Mouse (Mus musculus) ES-E14 (cell line): ENCODE measurements around the gene Foxn3. TPM values are rescaled to one million over a fixed set of nuclear protein-coding genes. Genes with fewer than 3 reads are reported as not detected.

Source experiments
- DNase-seq: peaks from one replicate; pipeline ENCODE4 v3.0.0-alpha.2; 2013; ENCODE audit warnings: low read depth, low spot score
- H3K27ac ChIP-seq: 2 replicates; pipeline ENCODE4 v1.5.1; 2012; ENCODE audit warnings: low read depth, mild to moderate bottlenecking, low read length, moderate library complexity, mixed read lengths; ENCODE audit not compliant: poor library complexity, insufficient read depth, severe bottlenecking
- H3K36me3 ChIP-seq: 2 replicates; pipeline ENCODE4 v1.6.1; 2012; ENCODE audit warnings: mild to moderate bottlenecking, low read length, moderate library complexity, mixed read lengths; ENCODE audit not compliant: control insufficient read depth, poor library complexity, insufficient read depth, severe bottlenecking
- H3K4me1 ChIP-seq, 2 experiments: fragments of 150-350 bp in 1 of 2; sonication (generic) in 1 of 2; 2 replicates each; pipeline ENCODE4 v1.6.1; 2012; ENCODE audit warnings: low read length in 2 of 2, mild to moderate bottlenecking in 1 of 2, mixed read lengths in 1 of 2; ENCODE audit not compliant: control insufficient read depth in 2 of 2, insufficient read depth in 2 of 2, poor library complexity in 1 of 2
- H3K4me3 ChIP-seq, 2 experiments: fragments of 150-350 bp in 1 of 2; sonication (generic) in 1 of 2; 2 replicates each; pipeline ENCODE4 v1.5.1; 2012; ENCODE audit warnings: low read length in 2 of 2, low read depth in 1 of 2, mild to moderate bottlenecking in 1 of 2, mixed read lengths in 1 of 2; ENCODE audit not compliant: insufficient read depth in 1 of 2, poor library complexity in 1 of 2, severe bottlenecking in 1 of 2
- H3K9ac ChIP-seq: 2 replicates; pipeline ENCODE4 v1.6.1; 2012; ENCODE audit warnings: low read depth, mild to moderate bottlenecking, low read length, mixed read lengths; ENCODE audit not compliant: poor library complexity, insufficient read depth, severe bottlenecking
- H3K9me3 ChIP-seq: fragments of 150-350 bp; sonication (generic); 2 replicates; pipeline ENCODE4 v1.6.1; 2012; ENCODE audit warnings: low read depth, mild to moderate bottlenecking, low read length; ENCODE audit not compliant: control insufficient read depth, insufficient read depth
- CHD2 ChIP-seq: IDR thresholded peaks from 2 replicates; pipeline ENCODE4 v1.6.1; 2014; ENCODE audit warnings: mild to moderate bottlenecking, low read depth, low read length, inconsistent platforms
- HCFC1 ChIP-seq: IDR thresholded peaks from 2 replicates; pipeline ENCODE4 v1.6.1; 2012; ENCODE audit warnings: low read length, inconsistent platforms, borderline replicate concordance; ENCODE audit not compliant: insufficient read depth
- MAFK ChIP-seq: IDR thresholded peaks from 2 replicates; pipeline ENCODE4 v1.6.1; 2014; ENCODE audit warnings: mild to moderate bottlenecking, low read depth, low read length, inconsistent platforms; ENCODE audit not compliant: insufficient read depth
- ZC3H11A ChIP-seq: IDR thresholded peaks from 2 replicates; pipeline ENCODE4 v1.6.1; 2012; ENCODE audit warnings: low read depth, mild to moderate bottlenecking, inconsistent platforms, low read length, borderline replicate concordance
- ZNF384 ChIP-seq: IDR thresholded peaks from 2 replicates; pipeline ENCODE4 v1.6.1; 2012; ENCODE audit warnings: low read depth, low read length, inconsistent platforms
- in situ Hi-C, 2 experiments: fragments of 600-800 bp; cut with MboI; formaldehyde crosslinking; loops; one replicate each; pipeline ENCODE4 v1.15.1; 2025; ENCODE audit warnings: low sequenced_read_pairs in 2 of 2, inconsistent platforms in 1 of 2; ENCODE audit not compliant: unreplicated experiment in 2 of 2
- total RNA-seq: library from RNA; depleted of rRNA; stranded (reverse); fragments of 300-350 nt; gene quantifications from 2 replicates; pipeline ENCODE4 v1.2.3, GENCODE M21; 2012

The Foxn3 gene
- total RNA-seq, 1 experiment: 34.6 TPM

DNA sequence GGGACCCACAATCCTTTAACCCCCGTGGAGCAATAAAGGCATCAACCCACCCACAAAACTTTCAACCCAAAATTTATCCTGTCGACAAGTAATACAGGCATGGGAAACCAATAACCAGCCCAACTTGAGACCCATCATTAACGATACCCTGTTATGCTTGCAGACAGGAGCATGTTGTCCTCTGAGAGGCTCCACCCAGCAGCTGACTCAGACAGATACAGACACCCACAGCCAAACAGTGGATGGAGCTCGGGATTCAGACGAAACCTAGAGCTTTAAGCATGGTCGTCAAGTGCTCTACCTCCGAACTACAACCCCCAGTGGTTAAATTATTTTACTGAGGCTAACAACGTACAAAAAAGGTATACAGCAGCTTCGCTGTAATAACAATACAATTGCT lies 182.1 kb downstream of the Foxn3 start:
- Histone ChIP-seq H3K36me3 (no peaks in the 10 kb centered on the region; the same call in 1 of the 2 replicates), H3K4me1 (peaks cover 5 to 29% of the 10 kb centered on the region in 2 experiments; a peak in 3 of 4 replicates), H3K27ac (no peak overlapping the region), H3K9me3 (no peaks in the 10 kb centered on the region), H3K4me3 (no peak overlapping the region), H3K9ac (no peak overlapping the region)
- in situ Hi-C loops: no loop called here
- no peak for TF ChIP-seq HCFC1
- TF ChIP-seq ZC3H11A: no peak
- no peak for TF ChIP-seq CHD2
- no peak for TF ChIP-seq MAFK
- no peak for TF ChIP-seq ZNF384
- DNase-seq: no peak

- DNase-seq: no peak
- no peak overlapping the region for H3K4me3 ChIP-seq
- H3K36me3 ChIP-seq: no peaks in the 10 kb centered on the region; the same call in 1 of the 2 replicates
- no peaks in the 10 kb centered on the region for H3K9me3 ChIP-seq
- no peak overlapping the region for H3K27ac ChIP-seq
- TF ChIP-seq ZC3H11A (no peak), ZNF384 (no peak), CHD2 (no peak), HCFC1 (no peak), MAFK (no peak)
- peaks cover 5 to 25% of the 10 kb centered on the region in 2 experiments; a peak in 3 of 4 replicates for H3K4me1 ChIP-seq
- in situ Hi-C loops: no loop called here
- H3K9ac ChIP-seq: no peak overlapping the region
These were observed 182.5 kb downstream of the Foxn3 start for GRCm38 (mm10) chr12:99380855-99381262.

GRCm38 (mm10) chr12:99380124-99380523 lies 183.3 kb downstream of the Foxn3 start:
- Histone ChIP-seq H3K4me1 (peaks cover 3 to 22% of the 10 kb centered on the region in 2 experiments; a peak in 2 of 4 replicates), H3K27ac (no peak overlapping the region), H3K9ac (no peak overlapping the region), H3K9me3 (no peaks in the 10 kb centered on the region), H3K4me3 (no peak overlapping the region), H3K36me3 (no peaks in the 10 kb centered on the region; the same call in 1 of the 2 replicates)
- TF ChIP-seq CHD2 (no peak), MAFK (no peak), ZC3H11A (no peak), ZNF384 (no peak), HCFC1 (no peak)
- DNase-seq: no peak
- in situ Hi-C loops: no loop called here

DNA sequence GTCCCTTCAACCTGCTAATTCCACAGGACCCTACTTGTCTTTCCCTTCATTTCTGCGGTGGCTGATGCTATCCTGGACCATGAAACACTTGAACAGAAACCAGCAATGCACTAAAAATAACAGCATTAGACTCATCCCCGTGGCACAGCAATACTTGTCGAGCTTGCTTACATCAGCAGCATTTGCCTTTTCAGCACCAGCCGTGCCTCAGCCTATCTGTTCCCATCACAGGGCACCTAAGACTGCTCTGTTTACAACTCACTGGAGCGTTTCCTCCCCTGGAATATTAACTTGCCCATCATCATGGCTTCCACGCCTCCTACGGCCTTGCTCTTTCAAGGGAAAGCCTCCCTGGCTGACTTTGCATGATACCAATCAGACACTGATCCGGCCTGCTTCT lies 185.1 kb downstream of the Foxn3 start:
- Histone ChIP-seq H3K9me3 (no peaks in the 10 kb centered on the region), H3K4me1 (peaks cover 2 to 25% of the 10 kb centered on the region in 2 experiments; a peak in 2 of 4 replicates), H3K36me3 (peaks cover 3% of the 10 kb centered on the region; the same call in 1 of the 2 replicates), H3K4me3 (no peak overlapping the region), H3K9ac (no peak overlapping the region), H3K27ac (no peak overlapping the region)
- in situ Hi-C loops: no loop called here
- TF ChIP-seq ZC3H11A (no peak), ZNF384 (no peak), CHD2 (no peak), MAFK (no peak), HCFC1 (no peak)
- no peak for DNase-seq

DNA sequence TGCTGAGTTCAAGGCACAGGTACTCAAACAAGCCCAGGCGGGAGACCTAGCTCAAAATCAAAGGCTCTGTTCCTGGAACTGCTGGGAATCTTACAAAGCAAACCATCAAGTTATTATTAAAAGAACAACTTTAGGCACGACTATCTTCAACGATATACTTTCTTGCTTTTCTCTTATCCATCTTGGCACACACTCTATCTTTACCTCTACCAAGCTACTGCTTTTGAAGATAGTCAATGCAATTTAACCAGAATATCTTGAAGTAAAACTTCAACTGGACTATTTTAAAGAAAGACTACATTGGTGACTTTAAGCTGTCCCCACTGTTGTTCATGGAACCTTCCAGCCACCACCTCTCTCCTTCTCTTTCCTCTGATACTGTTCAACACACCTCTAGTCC lies 185.7 kb downstream of the Foxn3 start:
- Histone ChIP-seq H3K36me3 (peaks cover 3% of the 10 kb centered on the region; the same call in 1 of the 2 replicates), H3K27ac (no peak overlapping the region), H3K9me3 (no peaks in the 10 kb centered on the region), H3K4me3 (no peak overlapping the region), H3K9ac (no peak overlapping the region), H3K4me1 (peaks cover 2 to 26% of the 10 kb centered on the region in 2 experiments; a peak in 2 of 4 replicates)
- no peak for TF ChIP-seq HCFC1
- TF ChIP-seq MAFK: no peak
- no peak for TF ChIP-seq ZC3H11A
- no peak for TF ChIP-seq ZNF384
- TF ChIP-seq CHD2: no peak
- in situ Hi-C loops: no loop called here
- DNase-seq: no peak
